Mouse (Mus musculus): Measurements from ENCODE around the gene Zdhhc19.

Gene Zdhhc19

DNA sequence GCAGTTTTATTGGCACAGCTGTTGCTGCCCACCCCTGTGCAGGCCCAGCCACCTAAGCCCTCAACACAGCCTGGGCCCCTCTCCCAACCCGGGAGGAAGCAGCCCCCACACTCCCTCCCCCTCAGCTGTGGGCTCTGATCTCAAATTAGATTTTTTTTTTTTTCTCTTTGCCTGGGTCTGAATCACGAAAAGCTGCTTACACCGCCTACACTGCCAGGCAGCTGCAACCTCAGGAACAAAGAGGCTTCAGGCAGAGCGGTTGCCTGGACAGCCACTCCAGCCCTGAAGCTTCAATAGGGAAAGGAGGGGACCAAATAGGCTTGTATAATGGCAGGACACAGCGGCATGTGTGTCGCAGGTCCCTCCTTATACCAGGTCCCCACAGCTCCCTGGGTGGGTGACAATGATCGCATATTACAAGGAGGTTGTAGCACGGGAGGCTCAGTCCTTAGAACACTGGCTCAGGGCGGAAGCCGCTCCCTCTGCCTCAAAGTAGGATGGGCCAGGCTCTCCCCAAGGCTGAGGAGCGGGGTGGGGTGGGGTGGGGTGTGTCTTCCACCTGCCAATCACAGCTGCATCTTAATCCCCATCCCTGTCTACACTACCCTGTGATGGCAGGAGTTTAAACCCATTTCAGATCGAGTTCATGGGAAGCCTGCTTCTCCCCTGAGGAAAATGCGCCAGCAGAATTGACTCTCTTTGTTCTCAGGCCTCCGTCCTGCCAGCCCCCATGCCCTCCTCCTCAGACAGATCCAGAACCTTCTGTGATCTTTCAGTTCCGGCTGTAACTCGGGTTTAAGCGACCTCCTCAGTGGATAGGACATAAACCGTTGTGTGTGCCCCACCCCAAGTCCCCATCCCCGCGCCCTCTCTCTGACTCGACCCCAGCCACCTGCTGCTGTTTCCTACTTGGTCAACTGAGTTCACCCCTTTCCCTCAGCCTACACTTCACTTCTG, 20.2 kb downstream of the Zdhhc19 start:
- peak; percentile 29 for DNase-seq (ENCODE audit: low spot score)

DNA sequence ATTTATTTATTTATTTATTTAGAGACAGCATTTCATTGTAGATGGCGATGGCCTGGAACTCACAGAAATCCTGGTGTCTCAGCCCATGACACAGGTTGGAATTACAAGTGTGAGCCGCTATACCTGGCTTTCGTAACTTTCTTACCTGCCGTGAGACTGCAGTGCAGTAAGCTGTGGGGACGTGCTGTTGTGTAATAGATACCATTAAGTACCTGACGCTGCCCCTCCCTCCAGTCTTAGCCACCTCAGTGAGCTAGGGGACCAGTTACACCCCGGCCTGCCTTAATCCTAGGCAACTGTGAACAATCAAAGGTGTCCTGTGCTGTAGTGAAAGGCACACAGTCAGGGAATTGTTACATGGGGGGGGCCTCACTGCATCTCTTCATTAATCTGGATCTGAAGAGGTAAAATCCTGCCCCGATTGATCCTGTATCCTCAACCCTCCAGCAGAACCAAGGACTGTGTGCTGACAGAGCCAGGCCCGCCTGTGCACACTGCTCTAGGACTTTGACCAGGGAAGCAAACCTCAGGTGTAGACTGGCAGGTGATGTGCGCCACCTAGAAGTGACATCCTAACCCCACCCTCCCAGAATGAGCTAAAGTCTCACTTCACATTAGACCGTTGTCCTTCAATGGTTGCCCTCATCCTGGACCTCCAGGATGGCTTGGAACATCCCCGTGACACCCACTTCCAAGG, 21.9 kb downstream of the Zdhhc19 start:
- DNase-seq (ENCODE audit: low spot score), result no peak

DNA sequence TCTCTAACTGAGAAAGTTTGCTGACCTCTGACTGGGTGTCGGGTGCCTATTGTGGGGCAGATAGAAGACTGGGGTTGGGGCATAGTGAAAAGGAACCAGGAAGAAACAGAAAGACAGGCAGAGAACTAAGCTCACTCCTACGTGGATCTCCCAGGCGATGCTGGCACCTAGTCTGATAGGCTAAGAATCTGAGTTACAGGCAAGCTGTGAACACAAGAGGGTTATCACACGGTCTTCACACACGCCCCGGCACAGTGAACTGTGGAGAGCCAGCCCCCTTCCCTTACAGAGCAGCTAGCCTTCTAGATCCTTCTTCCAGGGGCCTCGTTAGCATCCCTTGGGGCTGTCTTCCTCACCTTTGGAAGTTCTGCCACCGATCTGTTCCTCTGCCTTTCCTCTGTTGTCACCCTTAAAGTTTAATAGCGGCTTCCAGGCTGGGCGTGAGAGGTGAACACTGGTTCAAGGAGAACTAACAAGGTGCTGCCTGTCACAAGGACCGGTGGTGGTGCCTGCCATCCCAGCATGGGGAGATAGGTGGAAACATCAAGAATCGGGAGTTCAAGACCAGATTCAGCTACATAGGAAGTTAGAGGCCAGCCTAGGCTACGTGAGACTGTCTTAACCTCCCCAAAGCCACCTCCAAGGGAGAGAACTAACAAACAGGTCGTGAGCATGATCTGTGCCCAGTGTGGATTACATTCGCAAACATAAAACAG, 23.7 kb downstream of the Zdhhc19 start:
- no peak for DNase-seq (ENCODE audit: low spot score)

DNA sequence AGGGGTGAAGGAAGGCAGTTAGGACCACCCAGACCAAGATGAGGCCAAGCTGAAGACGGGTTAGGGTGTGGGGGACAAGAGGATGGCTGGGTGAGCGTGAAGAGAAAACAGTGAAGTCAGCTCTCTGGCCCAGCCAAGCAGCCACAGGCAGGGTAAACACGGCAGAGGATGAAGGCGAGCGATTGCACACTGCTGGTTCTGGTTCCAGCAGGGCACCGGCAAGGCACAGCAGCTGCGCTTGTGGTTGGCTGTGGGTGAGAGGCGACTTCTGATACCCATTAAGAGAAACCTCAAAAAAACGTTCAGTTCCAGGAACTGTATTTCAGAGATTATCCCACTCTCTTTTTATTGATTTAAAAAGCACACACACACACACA, 24.3 kb downstream of the Zdhhc19 start:
- DNase-seq (ENCODE audit: low spot score), result peak; percentile 64

DNA sequence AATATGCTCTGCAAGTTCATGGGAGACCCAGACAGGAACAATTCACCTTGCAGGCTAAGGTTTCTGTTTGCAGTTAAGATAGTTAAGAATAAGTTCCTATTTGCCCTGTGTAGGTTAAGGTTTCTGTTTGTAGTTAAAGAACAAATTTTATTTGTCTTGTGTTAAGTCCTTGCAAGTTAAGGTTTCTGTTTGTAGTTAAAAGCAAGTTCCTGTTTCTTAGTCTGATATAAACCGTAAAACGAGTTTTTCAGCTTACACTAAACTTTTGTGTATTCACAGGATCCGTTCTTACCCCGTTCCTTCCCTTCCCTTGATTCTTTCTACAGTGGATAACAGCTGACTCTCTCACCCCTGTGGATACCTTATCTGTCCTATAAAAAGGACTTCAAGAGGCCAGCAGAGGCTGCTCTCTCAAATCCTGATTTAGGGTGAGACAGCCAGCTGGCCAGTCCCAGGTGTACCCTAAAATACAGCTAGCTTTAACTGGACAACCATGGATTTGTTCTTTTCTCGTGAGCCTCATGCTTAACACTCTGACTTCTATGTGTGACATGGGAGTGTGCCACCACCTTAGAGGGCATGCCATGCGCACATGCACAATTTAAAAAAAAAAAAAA, 26.6 kb downstream of the Zdhhc19 start:
- no peak for DNase-seq (ENCODE audit: low spot score)

DNA sequence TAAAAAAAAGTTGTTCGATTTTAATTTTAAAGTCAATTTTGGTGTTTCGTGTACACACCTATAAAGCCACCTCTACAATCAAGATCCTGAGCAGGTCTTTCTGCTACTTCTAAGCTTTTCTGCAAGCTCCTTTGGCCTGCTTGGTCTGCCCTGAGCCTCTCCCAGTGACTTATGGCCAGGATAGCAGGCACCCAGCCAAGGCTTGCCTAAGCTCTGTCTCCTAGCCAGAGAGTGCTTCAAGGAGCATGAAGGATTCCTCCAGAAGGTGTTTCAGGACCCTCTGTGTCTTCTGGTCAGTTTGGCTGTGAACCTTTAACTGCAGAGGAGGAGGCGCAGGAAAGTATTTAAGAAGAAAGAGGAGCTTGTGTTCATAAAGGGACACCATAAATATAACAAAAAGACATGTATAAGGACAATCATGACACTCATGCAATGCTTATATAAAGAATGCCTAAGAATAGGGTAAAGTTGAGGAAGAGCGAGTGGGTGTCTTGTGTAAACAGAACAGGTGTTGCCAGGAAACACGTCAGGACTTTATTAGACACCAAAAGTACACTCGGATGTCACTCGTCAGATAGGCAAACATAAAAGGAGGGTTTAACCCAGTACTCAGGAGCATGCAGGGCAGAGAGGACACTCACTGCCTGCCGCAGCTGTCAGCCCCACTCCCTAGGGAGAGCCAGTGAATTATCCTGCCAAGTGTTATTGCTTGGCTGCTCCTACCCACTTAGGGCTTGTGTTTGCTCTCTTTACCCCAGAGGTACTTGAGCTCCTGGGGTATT, 27.6 kb downstream of the Zdhhc19 start:
- DNase-seq (ENCODE audit: low spot score), result no peak

DNA sequence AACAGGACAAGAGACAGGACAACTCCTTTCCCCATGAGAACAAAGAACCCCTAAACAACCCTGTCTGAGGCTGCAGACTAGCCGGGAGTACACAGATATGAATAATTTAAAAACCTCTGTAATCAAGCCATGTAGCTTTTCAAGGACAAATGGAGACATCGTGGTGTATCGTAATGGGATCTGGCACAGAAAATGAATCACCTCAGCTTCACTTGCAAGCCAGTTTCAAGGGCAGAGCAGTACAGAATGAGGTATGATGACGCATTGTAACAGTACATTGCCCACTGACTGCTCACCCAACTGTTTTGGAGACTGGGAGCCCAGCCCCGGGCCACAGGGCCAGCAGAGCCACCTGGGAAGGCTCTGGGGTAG, 28.2 kb downstream of the Zdhhc19 start:
- DNase-seq (ENCODE audit: low spot score), result no peak

DNA sequence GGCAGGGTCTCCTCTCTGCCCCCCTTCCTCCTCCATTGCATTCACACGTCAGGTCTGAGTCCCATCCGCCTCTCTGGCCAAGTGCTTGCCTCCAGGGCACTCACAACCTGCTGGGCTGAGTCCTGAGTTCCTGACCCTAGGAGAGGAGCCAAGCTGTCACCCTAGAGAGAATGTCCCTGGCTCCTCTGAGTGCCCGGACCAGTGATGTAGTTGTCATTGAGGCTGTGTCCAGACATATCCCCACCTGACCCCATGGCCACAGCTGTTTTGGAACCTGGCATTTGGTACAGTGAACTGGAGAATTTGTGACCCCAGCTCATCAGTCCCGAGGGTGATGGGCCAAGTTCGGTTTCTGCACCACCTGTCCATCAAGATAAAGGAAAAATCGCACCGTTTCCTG, 30.8 kb downstream of the Zdhhc19 start:
- no peak for DNase-seq (ENCODE audit: low spot score)

DNA sequence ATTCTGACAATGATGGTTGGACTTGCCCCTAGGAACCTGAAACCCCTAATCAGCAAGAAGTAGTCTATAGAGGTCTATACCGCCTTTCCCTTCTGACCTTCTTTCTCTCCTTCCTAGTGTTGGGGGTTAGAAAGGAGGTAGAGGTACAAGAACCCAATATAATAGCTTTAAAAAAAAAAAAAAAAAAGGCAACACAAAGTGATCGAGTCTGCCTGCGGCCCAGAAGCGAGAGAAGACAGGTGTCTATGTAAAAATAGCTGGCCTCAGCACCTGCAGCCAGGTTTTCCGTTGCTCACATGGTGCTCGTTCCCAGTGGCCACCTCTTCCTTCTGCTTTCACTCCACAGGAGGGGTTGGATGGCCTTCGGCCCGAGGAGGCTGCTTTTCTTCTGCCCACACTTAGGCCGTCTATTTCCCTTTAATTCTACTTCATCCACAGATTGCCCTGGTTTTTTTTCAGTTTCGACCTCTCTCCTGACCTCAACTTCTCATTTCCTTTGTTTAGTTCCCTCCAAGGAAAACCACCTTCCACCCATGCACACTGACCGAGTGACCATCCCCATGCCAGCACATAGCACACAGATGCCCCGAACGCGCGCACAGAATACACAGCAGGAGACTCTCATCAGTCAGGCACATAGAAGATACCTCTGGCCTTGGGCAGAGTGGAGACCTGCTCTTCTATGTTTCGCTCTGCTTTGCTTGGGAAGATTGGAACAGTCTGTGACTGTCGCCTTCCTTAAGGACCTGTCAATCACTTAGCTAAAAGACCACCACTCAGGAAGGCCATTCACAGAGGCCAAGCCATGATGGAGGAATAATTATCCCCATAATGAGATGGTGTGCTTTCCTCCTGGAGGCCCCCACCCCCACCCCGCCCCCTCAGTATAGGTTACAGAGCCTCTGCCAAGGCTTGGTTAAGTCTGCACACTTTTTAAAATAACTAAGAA, 37.1 kb downstream of the Zdhhc19 start:
- DNase-seq (ENCODE audit: low spot score), result no peak

DNA sequence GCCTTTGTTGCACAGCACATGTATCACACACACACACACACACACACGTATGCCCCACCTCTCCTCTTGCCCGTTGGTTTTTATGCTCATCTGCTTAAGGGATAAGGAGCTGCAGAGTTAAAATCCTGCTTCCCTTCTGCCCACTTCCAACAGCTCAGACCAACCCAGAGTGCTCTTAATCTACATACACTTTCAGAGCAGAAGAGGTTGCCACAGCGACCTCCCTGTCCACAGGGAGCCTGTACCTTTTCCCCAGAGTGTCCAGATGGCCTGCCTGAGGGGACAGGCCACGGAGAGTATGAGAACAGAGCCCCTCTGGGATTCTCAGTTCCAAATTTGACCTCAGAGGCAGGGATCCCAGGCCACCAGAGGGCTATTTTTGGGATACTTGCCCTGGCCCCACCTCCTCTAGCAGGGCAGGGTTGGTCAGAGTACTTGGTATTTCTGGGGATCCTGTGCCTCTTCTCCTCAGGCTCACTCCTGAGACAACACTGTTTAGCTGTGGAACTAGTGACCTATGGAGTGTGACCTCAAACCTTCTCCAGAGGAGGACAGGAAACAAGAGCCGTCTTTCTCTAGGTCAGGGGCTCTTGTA, 39.2 kb downstream of the Zdhhc19 start:
- no peak for DNase-seq (ENCODE audit: low spot score)

DNA sequence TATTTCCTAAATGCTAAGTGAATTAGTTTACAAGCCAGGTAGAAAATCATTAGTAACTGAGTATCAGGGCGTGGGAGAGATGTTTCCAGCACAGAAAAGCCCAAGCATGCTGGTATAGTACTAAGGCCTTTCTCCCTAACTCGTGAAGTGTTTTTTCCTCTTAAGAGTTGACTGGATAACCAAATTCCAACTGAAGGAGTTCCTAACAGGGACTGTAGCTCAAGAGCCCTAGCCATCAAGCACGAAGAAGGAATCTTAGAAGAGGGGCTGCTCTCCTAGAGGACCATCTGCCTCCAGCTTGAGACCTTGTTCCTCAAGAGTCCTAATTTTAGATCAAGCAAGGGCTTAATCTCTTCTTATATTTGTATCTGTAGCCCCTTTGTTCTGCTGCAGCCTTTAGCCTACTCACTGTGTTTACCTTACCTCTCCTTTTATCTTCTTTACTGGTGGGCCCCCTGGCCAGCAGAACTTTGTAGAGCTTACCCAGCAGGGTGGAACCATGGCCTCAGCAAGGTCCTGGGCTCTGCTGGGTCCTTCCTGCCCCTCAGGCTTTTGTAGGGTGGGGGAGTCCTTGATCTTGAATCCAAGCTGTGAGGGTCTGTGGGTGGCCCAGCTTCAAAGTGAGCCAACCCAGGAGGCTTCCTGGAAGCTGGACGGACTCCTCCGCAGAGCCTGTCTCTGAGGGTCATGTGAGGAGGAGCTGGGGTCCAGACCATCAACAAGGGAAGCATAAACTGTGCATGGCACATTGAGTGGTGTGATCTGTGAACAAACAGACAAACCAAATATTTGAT, 42.0 kb downstream of the Zdhhc19 start:
- DNase-seq (ENCODE audit: low spot score), result no peak

DNA sequence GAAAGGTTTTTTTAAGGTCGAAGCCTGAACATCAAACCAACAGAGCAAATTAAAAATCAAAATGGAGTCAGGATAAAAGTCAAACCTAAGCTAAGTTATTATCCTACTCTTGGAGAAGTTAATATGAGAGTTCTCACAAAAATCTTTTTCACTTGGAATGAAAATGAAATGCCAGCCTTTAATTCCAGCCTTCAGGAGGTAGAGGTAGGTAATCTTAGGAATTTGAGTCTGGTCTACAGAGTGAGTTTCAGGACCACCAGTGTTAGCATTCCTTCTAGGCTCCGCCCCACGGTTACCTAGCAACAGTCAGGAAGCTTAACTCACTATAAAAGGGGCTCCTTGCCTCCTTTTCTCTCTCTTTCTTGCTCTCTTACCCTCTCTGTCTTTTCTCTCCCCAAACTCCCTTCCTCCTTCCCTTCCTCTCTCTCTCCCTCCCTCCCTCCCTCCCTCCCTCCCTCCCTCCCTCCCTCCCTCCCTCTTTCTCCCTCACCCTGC, 42.7 kb downstream of the Zdhhc19 start:
- no peak for DNase-seq (ENCODE audit: low spot score)

DNA sequence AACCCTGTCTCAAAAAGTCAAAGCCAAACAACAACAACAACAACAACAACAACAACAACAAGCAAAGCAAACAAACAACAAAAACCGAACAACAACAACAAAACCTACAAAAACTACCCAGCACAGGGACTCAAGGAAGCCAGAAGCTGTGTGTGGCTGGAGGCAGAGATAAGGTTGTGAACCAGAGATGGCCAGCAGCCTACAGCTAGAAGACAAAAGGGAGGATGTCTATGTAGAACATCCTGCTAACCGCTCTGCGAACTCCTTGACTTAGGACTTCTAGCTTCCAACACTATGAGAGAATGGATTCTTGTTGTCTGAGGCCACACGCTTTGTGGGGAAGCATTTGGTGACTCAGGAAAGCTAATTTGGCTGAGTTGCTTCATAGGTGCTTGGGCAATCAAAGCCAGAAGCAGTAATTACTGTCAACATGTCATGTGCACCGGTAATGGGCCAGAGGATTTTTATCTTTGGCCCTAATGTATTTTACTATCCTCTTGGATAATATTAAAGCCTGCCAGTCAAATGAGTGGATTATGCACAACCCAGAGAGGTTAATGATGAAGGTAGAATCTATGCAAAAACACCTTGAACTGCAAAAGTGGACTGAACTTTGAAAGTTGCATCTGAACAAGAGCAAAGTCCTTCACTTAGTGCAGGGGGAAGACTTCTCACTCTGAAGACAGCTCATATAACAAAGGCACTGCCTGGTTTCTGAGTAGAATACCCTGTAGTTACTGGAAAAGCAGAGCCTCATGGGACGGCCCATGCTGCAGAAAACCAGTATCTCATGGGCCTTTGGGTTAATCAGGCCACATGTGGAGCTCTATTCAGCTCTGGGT, 45.5 kb downstream of the Zdhhc19 start:
- no peak for DNase-seq (ENCODE audit: low spot score)

DNA sequence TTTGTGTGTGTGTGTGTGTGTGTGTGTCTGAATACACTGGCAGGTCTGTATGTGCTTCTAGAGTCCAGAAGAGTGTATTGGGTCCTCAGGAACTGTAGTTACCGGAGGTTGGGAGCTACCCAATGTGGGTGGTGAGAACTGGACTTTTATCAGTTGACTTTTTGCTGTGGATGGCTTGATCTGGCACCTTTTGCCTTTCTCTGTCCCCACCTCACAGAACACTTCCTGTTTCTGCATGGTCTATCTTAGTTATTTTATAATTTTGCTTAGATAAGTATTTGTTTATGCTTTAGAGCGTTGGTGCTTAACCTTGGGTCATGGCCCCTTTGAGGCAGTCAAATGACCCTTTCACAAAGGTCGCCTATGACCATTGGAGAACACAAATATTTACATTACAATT, 47.4 kb downstream of the Zdhhc19 start:
- DNase-seq (ENCODE audit: low spot score), result no peak

DNA sequence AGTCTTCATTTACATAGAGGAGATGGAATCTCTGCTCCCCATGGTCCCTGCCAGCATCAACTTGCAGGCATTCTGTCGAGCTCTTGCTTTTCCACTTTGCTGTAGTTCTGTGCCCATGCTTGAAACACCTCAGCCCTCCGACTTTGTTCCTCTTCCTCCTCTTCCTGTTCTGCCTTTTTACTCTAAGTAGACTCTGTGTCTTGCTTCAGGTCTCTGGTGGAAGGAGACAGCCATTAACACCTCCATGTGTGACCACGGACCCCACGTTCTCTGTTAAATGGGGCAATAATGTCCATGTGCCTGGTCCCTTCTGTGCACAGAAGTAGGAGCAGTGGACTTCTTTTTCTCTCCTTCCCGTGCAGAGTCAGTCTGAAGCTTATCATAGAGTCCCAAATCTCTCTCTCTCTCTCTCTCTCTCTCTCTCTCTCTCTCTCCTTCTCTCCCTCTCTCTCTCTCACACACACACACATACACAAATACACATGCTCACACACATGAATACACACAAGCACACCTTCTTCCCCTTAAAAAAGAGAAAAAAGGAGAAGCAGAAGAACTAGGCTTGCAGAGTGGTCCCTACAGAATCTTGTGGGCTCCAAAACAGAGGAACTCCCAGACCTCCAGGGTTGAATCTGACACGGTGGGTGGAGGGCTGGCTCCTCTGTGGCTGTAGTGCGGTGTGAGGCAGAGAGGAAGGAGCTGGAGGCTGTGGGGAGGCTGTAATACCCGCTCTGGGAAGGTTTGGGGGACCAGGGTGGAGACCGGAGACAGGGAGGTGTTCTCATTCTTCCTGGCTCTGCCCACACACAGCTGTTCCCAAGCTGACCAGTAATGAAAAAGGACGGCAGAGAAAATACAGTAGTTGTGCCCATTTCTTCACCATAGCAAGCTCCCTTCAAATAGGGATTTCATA, 51.3 kb downstream of the Zdhhc19 start:
- DNase-seq (ENCODE audit: low spot score), result no peak

DNA sequence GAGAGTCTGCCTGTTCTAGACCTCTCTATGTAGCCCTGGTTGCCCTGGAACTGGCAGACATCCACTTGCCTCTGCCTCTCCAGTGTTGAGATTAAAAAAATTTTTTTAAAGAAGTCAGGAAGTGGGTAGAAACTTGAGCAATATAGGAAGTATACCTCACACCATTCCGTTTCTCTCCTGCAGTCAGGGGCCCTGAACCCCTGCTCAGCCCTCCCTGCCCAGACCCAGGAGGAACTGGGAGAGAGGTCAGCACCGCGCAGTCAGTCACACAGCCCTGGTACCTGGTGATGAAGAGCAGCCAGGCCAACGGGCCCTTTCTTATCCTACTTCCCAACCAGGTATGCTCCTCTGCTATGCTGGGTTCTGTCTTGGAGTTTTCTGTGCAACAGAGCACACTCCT, 54.0 kb downstream of the Zdhhc19 start:
- DNase-seq (ENCODE audit: low spot score), result no peak

DNA sequence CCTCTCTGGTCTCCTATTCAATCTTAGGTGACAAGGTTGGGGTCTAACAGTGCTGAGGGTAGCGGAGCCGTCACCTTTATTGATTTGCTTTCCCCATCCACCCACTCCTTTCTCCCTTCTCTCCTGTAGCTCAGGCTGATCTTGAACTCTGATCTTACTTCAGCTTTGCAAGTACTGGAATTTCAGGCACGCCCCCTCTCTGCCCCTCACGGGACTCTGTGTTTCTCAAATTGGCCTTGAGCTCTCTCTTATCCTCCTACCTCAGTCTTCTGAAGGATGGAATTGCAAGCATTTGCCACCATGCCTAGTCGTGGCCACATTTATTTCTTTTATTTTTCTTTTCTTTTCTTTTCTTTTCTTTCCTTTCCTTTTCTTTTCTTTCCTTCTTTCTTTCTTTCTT, 54.4 kb downstream of the Zdhhc19 start:
- DNase-seq (ENCODE audit: low spot score), result no peak

All from T-cell, adult 2 months (primary cell).